Mouse (Mus musculus) hindbrain, postnatal 0 days (tissue): ENCODE measurements around the gene Acadsb. TPM values are rescaled to one million over a fixed set of nuclear protein-coding genes. Genes with fewer than 3 reads are reported as not detected.

Experiments used
- ATAC-seq: fragments of 200-750 bp; cut with Nextera tagmentation; 2 replicates; pipeline ENCODE4 v1.8.0; 2017; ENCODE audit warnings: mild to moderate bottlenecking, moderate TSS enrichment, moderate library complexity
- DNase-seq: peaks from one replicate; pipeline ENCODE4 v3.0.0-alpha.2; 2015; ENCODE audit warnings: low spot score
- H3K27ac ChIP-seq: fragments of 300-500 bp; sonication (generic); 2 replicates; pipeline ENCODE4 v1.5.1; 2014; ENCODE audit warnings: mild to moderate bottlenecking
- H3K27me3 ChIP-seq: fragments of 300-500 bp; sonication (generic); 2 replicates; pipeline ENCODE4 v1.6.1; 2014; ENCODE audit warnings: low read length, mixed read lengths; ENCODE audit not compliant: insufficient read depth
- H3K36me3 ChIP-seq: fragments of 300-500 bp; sonication (generic); 2 replicates; pipeline ENCODE4 v1.6.1; 2014; ENCODE audit warnings: low read length, mixed read lengths; ENCODE audit not compliant: insufficient read depth
- H3K4me1 ChIP-seq: fragments of 300-500 bp; sonication (generic); 2 replicates; pipeline ENCODE4 v1.6.1; 2014; ENCODE audit warnings: antibody characterized with exemption, low read length, mixed read lengths; ENCODE audit not compliant: insufficient read depth
- H3K4me2 ChIP-seq: fragments of 300-500 bp; sonication (generic); 2 replicates; pipeline ENCODE4 v1.6.1; 2014; ENCODE audit warnings: low read depth, mild to moderate bottlenecking, low read length, moderate library complexity, mixed read lengths
- H3K4me3 ChIP-seq: fragments of 300-500 bp; sonication (generic); 2 replicates; pipeline ENCODE4 v1.5.1; 2014; ENCODE audit warnings: low read length
- H3K9ac ChIP-seq: fragments of 300-500 bp; sonication (generic); replicated peaks from 2 replicates; pipeline ENCODE4 v1.6.1; 2014; ENCODE audit warnings: mild to moderate bottlenecking, low read length, moderate library complexity, mixed read lengths
- H3K9me3 ChIP-seq: fragments of 300-500 bp; sonication (generic); 2 replicates; pipeline ENCODE4 v1.6.1; 2016; ENCODE audit warnings: low read length, mixed read lengths
- CTCF ChIP-seq: IDR thresholded peaks from 2 replicates; pipeline ENCODE4 v1.5.1; 2016; ENCODE audit warnings: antibody characterized with exemption, control low read depth, low read depth
- WGBS: fragments of 180-500 bp; shearing (Covaris S2); extraction: QIAGEN DNeasy Blood & Tissue Kit; methylation state at CpG from one replicate; pipeline ENCODE4 v1.1.7; 2014; 5-methylcytosine and 5-hydroxymethylcytosine counted together
- polyA plus RNA-seq: library from polyadenylated mRNA; unstranded; fragments of >200 nt; fragmentation: Nextera tagmentation; extraction: Ambion mirVana; gene quantifications from 2 replicates; pipeline ENCODE4 v1.2.1, GENCODE M21; 2015
- total RNA-seq: library from RNA; depleted of rRNA; stranded (reverse); fragments of >200 nt; gene quantifications from 2 replicates; pipeline ENCODE4 v1.2.3, GENCODE M21; 2014; rRNA removed

The Acadsb gene
- 24.2 and 27.3 TPM in 2 replicates for total RNA-seq
- 76.1 and 82.8 TPM in 2 replicates for polyA plus RNA-seq

DNA sequence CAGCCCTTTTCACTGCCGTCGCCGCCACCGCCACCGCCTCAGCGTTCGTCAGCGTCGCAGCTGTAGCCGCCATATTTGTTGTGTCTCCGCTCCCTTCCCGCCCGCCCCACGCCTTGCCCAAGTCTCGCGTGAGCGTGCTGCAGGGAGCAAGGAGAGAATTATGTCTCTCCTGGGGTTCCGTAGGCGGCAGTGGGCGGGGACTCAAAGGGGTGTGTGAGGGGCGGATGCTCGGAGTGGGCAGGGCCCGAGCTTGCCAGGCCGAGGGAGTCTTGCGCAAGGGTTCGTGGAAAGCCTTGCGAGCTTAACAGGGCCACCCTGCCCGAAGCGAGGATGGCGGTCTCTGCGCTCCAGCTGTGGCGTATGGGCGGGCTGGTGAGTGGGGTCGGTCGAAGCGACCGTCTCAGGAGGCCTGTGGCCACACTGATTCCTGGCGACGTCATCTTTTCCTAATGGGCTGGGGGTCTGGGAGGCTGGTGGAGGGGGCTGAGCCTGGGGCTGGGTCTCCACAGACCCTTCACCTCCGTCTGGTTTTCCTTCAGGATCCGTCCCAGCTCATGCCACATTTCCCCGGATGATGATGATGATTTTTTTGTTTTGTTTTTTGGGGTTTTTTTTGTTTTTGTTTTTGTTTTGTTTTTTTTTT lies at the start of gene Acadsb, which contains the start of gene Ikzf5:
Acadsb (plus strand) TSS at position 186 of the 643 bp plus-strand sequence.
Ikzf5 (minus strand) TSS at position 106 of the 643 bp plus-strand sequence.
- peak; percentile 98 for DNase-seq
- Histone ChIP-seq H3K27ac (peak within 1 kb of the TSS; percentile 86), H3K9me3 (no peaks in the 10 kb centered on the region), H3K4me2 (peak within 1 kb of the TSS; percentile 88), H3K4me1 (peaks cover 22% of the 10 kb centered on the region), H3K27me3 (no peaks in the 10 kb centered on the region), H3K9ac (peak within 1 kb of the TSS; percentile 95), H3K4me3 (peak within 1 kb of the TSS; percentile 97), H3K36me3 (no peaks in the 10 kb centered on the region)
- TF ChIP-seq CTCF, result no peak
- WGBS, result under 1% methylated on average over 42 of the region's 42 CpGs
- ATAC-seq, result peak; percentile 99

- TF ChIP-seq CTCF, result no peak
- Histone ChIP-seq H3K9me3 (no peaks in the 10 kb centered on the region), H3K27me3 (no peaks in the 10 kb centered on the region), H3K27ac (peak overlapping the region; percentile 83), H3K4me3 (peak overlapping the region; percentile 77), H3K4me2 (peak overlapping the region; percentile 91), H3K9ac (peak overlapping the region; percentile 90), H3K36me3 (peaks cover 4% of the 10 kb centered on the region), H3K4me1 (peaks cover 9% of the 10 kb centered on the region)
- WGBS, result under 1% methylated on average over 35 of the region's 35 CpGs
- DNase-seq, result no peak
- peak; percentile 82 for ATAC-seq
Observed at GRCm38 (mm10) chr7:131362269-131362614, 48.2 kb upstream of the Acadsb start.

DNA sequence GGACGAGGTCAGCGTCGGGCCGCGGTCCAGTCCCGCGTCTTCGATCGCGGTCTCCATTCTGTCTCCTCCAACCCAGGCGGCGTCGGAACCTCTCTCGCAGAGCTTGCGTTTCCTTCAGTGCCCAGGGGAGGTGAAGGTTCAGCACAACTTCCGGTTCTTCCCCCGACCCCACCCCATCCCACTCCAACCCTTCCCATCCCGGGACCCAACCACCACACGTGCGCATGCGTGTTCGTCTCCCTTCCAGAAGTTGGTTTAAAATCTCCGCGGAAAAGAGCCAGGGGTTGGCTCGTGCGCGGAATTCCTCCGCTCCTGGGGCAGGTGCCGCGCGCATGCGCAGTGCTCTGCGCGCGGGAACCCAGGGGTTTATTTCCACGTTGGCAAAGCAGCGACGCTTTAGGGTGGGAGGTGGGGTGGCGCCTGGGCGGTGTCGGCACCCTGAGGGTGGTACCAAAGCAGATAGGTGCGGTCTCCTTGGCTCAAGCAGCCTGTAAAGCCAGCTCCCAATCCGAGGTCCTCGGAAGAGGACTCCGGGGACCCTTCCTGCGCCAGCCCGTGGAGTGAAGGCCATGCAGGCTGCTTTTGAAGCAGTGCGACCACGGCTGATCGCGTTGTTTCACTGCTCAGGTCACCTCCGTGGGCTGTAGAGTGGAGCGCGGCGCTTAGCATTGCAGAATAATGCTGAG lies 47.6 kb upstream of the Acadsb start, which contains the start of gene 2310057M21Rik:
2310057M21Rik (minus strand) TSS at position 145 of the 686 bp plus-strand sequence.
- peaks cover 9% of the 10 kb centered on the region for H3K4me1 ChIP-seq
- peak within 1 kb of the TSS; percentile 91 for H3K4me2 ChIP-seq
- no peaks in the 10 kb centered on the region for H3K36me3 ChIP-seq
- under 1% methylated on average over 55 of the region's 55 CpGs for WGBS
- ATAC-seq (peak; percentile 98), DNase-seq (peak; percentile 99)
- H3K9ac ChIP-seq, result peak within 1 kb of the TSS; percentile 90
- H3K4me3 ChIP-seq, result peak within 1 kb of the TSS; percentile 77
- H3K27ac ChIP-seq, result peak within 1 kb of the TSS; percentile 83
- no peaks in the 10 kb centered on the region for H3K9me3 ChIP-seq
- peak; percentile 17 for TF ChIP-seq CTCF
- no peaks in the 10 kb centered on the region for H3K27me3 ChIP-seq

DNA sequence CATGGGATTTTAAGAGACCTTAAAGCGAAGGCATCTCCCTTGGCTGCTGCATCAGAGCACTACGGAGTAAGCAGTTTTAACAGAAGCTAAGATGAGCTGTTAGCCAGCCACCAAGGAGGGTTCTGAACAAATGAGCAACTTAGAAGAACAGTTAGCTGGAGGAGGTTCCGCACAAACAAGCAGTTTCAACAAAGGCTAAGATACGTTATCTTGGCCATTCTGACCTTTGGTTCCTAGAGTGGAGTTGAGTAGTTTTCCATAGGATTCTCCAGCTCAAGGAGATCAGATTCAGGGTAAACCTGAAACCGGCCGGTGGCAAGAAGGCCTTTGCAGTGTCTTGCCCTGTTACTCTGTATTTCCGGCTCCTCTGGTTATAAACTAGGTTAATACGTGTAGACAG lies 46.3 kb upstream of the Acadsb start:
- Histone ChIP-seq H3K9ac (no peak overlapping the region), H3K36me3 (no peaks in the 10 kb centered on the region), H3K9me3 (no peaks in the 10 kb centered on the region), H3K4me2 (no peak overlapping the region), H3K4me3 (no peak overlapping the region), H3K4me1 (peaks cover 9% of the 10 kb centered on the region), H3K27me3 (no peaks in the 10 kb centered on the region), H3K27ac (no peak overlapping the region)
- WGBS, result 93% methylated on average over 8 of the region's 8 CpGs
- no peak for TF ChIP-seq CTCF
- ATAC-seq, result no peak
- no peak for DNase-seq

GRCm38 (mm10) chr7:131370648-131371469 lies 39.5 kb upstream of the Acadsb start, which contains the start of gene Pstk:
Pstk (plus strand) TSS chr7:131371141.
- peak within 1 kb of the TSS; percentile 82 for H3K9ac ChIP-seq
- no peaks in the 10 kb centered on the region for H3K27me3 ChIP-seq
- peak within 1 kb of the TSS; percentile 69 for H3K4me2 ChIP-seq
- H3K4me3 ChIP-seq, result peak within 1 kb of the TSS; percentile 71
- WGBS, result 5% methylated on average over 47 of the region's 47 CpGs
- peak within 1 kb of the TSS; percentile 93 for H3K27ac ChIP-seq
- no peaks in the 10 kb centered on the region for H3K9me3 ChIP-seq
- no peaks in the 10 kb centered on the region for H3K36me3 ChIP-seq
- peak; percentile 91 for TF ChIP-seq CTCF
- DNase-seq (peak; percentile 93), ATAC-seq (peak; percentile 98)
- peaks cover 7% of the 10 kb centered on the region; the same call in 1 of the 2 replicates for H3K4me1 ChIP-seq

GRCm38 (mm10) chr7:131371470-131371860 lies 38.9 kb upstream of the Acadsb start:
- H3K4me1 ChIP-seq, result peaks cover 7% of the 10 kb centered on the region; the same call in 1 of the 2 replicates
- no peaks in the 10 kb centered on the region for H3K9me3 ChIP-seq
- H3K36me3 ChIP-seq, result no peaks in the 10 kb centered on the region
- 6% methylated on average over 9 of the region's 9 CpGs for WGBS
- peak overlapping the region; percentile 82 for H3K9ac ChIP-seq
- ATAC-seq (peak; percentile 41; the same call in 1 of the 2 replicates), DNase-seq (no peak)
- peak overlapping the region; percentile 69 for H3K4me2 ChIP-seq
- peak overlapping the region; percentile 71 for H3K4me3 ChIP-seq
- peak overlapping the region; percentile 93 for H3K27ac ChIP-seq
- no peak for TF ChIP-seq CTCF
- H3K27me3 ChIP-seq, result no peaks in the 10 kb centered on the region
